Mouse (Mus musculus): ENCODE results near the gene Capn12. TPM values are rescaled to one million over a fixed set of nuclear protein-coding genes. Genes with fewer than 3 reads are reported as not detected.
A peak's percentile ranks its signal among the peaks of the same experiment; 100 is the strongest.

The Capn12 gene
- polyA plus RNA-seq, 1 experiment: 0.41 TPM

DNA sequence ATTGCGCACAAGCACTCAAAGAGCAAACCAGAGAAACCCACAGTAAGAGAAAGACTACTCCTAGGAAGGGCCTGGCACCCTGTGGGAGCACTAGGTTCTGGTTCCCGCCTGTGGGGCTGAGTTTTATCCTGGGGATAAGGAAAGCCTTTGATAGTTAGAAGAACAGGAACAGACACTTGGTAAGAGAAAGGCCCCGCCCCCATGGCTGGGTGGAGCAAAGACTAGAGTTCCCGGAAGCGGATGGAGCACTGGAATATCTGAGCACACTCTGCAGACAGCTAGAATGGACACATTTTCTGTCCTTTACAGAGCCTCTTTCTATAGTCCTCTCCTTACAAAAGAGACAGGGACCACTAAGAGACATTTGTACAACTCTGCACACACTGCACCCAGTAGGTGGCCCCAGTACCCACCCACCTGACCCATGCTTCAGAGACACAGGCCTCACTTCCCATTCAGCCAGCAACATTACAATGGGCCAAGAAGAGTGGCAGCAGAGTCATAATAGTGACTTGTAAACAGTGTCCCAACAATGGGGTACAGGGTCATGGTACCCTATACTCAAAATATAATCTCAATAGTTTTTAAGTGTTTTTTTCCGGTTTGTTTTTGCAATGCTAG lies 51.3 kb downstream of the Capn12 start:
- H3K27me3 ChIP-seq (ENCODE audit: control insufficient read depth, insufficient read depth, low read length): no peaks in the 10 kb centered on the region
- 91% methylated on average over 6 of the region's 6 CpGs for WGBS
- DNase-seq: no peak
- TF ChIP-seq CTCF (IDR thresholded peaks at IDR 0.05; ENCODE audit: borderline replicate concordance, insufficient read depth, low read depth, low read length): no peak
- TF ChIP-seq POLR2A (IDR thresholded peaks at IDR 0.05; ENCODE audit: borderline replicate concordance, insufficient read depth, low read length): no peak
- no peak overlapping the region for H3K4me3 ChIP-seq (replicated peaks; ENCODE audit: insufficient read depth, low read depth, low read length)
- H3K4me1 ChIP-seq (ENCODE audit: control insufficient read depth, insufficient read depth, low read length): peaks cover 38% of the 10 kb centered on the region
- H3K27ac ChIP-seq (ENCODE audit: insufficient read depth, low read length): no peak overlapping the region

- H3K4me3 ChIP-seq (replicated peaks; ENCODE audit: insufficient read depth, low read depth, low read length): no peak overlapping the region
- DNase-seq: no peak
- no peak overlapping the region for H3K27ac ChIP-seq (ENCODE audit: insufficient read depth, low read length)
- 72% methylated on average over 2 of the region's 2 CpGs for WGBS
- H3K4me1 ChIP-seq (ENCODE audit: control insufficient read depth, insufficient read depth, low read length): peaks cover 38% of the 10 kb centered on the region
- TF ChIP-seq CTCF (IDR thresholded peaks at IDR 0.05; ENCODE audit: borderline replicate concordance, insufficient read depth, low read depth, low read length): no peak
- TF ChIP-seq POLR2A (IDR thresholded peaks at IDR 0.05; ENCODE audit: borderline replicate concordance, insufficient read depth, low read length): no peak
- H3K27me3 ChIP-seq (ENCODE audit: control insufficient read depth, insufficient read depth, low read length): no peaks in the 10 kb centered on the region
Observed at GRCm38 (mm10) chr7:28933825-28934224, 52.6 kb downstream of the Capn12 start.

- Histone ChIP-seq H3K4me1 (ENCODE audit: control insufficient read depth, insufficient read depth, low read length) (peaks cover 28% of the 10 kb centered on the region), H3K27me3 (ENCODE audit: control insufficient read depth, insufficient read depth, low read length) (no peaks in the 10 kb centered on the region), H3K27ac (ENCODE audit: insufficient read depth, low read length) (peak overlapping the region; percentile 7; the same call in 1 of the 2 replicates), H3K4me3 (replicated peaks; ENCODE audit: insufficient read depth, low read depth, low read length) (no peak overlapping the region)
- WGBS: 63% methylated on average over 4 of the region's 4 CpGs
- TF ChIP-seq POLR2A (IDR thresholded peaks at IDR 0.05; ENCODE audit: borderline replicate concordance, insufficient read depth, low read length) (no peak), CTCF (IDR thresholded peaks at IDR 0.05; ENCODE audit: borderline replicate concordance, insufficient read depth, low read depth, low read length) (no peak)
- DNase-seq: no peak
Observed at GRCm38 (mm10) chr7:28936787-28937186, 55.6 kb downstream of the Capn12 start.

- DNase-seq: no peak
- no peak for TF ChIP-seq CTCF (IDR thresholded peaks at IDR 0.05; ENCODE audit: borderline replicate concordance, insufficient read depth, low read depth, low read length)
- no peak for TF ChIP-seq POLR2A (IDR thresholded peaks at IDR 0.05; ENCODE audit: borderline replicate concordance, insufficient read depth, low read length)
- Histone ChIP-seq H3K27ac (ENCODE audit: insufficient read depth, low read length) (peak overlapping the region; percentile 12; the same call in 1 of the 2 replicates), H3K4me1 (ENCODE audit: control insufficient read depth, insufficient read depth, low read length) (peaks cover 29% of the 10 kb centered on the region), H3K4me3 (replicated peaks; ENCODE audit: insufficient read depth, low read depth, low read length) (no peak overlapping the region), H3K27me3 (ENCODE audit: control insufficient read depth, insufficient read depth, low read length) (no peaks in the 10 kb centered on the region)
- WGBS: 63% methylated on average over 4 of the region's 4 CpGs
Observed at GRCm38 (mm10) chr7:28938654-28939053, 57.4 kb downstream of the Capn12 start.

GRCm38 (mm10) chr7:28939418-28940183 lies 58.4 kb downstream of the Capn12 start:
- Histone ChIP-seq H3K4me3 (replicated peaks; ENCODE audit: insufficient read depth, low read depth, low read length) (no peak overlapping the region), H3K4me1 (ENCODE audit: control insufficient read depth, insufficient read depth, low read length) (peaks cover 20% of the 10 kb centered on the region), H3K27ac (ENCODE audit: insufficient read depth, low read length) (peak overlapping the region; percentile 35), H3K27me3 (ENCODE audit: control insufficient read depth, insufficient read depth, low read length) (no peaks in the 10 kb centered on the region)
- no peak for DNase-seq
- whole genome bisulfite sequencing: 83% methylated on average over 7 of the region's 7 CpGs
- TF ChIP-seq POLR2A (IDR thresholded peaks at IDR 0.05; ENCODE audit: borderline replicate concordance, insufficient read depth, low read length): no peak
- no peak for TF ChIP-seq CTCF (IDR thresholded peaks at IDR 0.05; ENCODE audit: borderline replicate concordance, insufficient read depth, low read depth, low read length)

DNA sequence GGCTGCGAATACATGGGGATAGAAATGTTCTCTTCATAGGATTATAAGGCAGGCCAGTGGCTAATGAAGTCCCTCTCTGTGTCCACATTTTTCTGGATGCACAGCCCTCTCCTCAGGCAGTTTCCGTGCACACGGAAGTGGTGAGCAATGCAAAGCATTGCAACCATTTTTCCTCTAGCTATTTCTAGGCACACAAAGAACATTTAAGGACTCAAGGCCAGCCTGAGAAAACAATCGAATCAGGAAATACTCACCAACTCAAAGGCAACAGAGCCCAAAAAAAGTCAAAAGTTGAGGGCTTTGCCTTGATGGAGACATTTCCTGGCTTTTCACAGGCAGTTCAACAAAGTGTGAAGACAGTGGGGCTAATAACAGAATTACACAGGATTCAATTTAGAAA lies 59.9 kb downstream of the Capn12 start:
- 84% methylated on average over 4 of the region's 4 CpGs for WGBS
- no peak for DNase-seq
- H3K4me1 ChIP-seq (ENCODE audit: control insufficient read depth, insufficient read depth, low read length): peaks cover 25% of the 10 kb centered on the region
- no peaks in the 10 kb centered on the region for H3K27me3 ChIP-seq (ENCODE audit: control insufficient read depth, insufficient read depth, low read length)
- H3K27ac ChIP-seq (ENCODE audit: insufficient read depth, low read length): peak overlapping the region; percentile 67; the same call in 1 of the 2 replicates
- H3K4me3 ChIP-seq (replicated peaks; ENCODE audit: insufficient read depth, low read depth, low read length): no peak overlapping the region
- TF ChIP-seq POLR2A (IDR thresholded peaks at IDR 0.05; ENCODE audit: borderline replicate concordance, insufficient read depth, low read length): no peak
- no peak for TF ChIP-seq CTCF (IDR thresholded peaks at IDR 0.05; ENCODE audit: borderline replicate concordance, insufficient read depth, low read depth, low read length)

- no peak overlapping the region for H3K4me3 ChIP-seq (replicated peaks; ENCODE audit: insufficient read depth, low read depth, low read length)
- H3K27ac ChIP-seq (ENCODE audit: insufficient read depth, low read length): peak overlapping the region; percentile 67; the same call in 1 of the 2 replicates
Observed at GRCm38 (mm10) chr7:28941542-28941941, 60.3 kb downstream of the Capn12 start.

More at GRCm38 (mm10) chr7:28941542-28941941, 60.3 kb downstream of the Capn12 start:
- TF ChIP-seq CTCF (IDR thresholded peaks at IDR 0.05; ENCODE audit: borderline replicate concordance, insufficient read depth, low read depth, low read length) (no peak), POLR2A (IDR thresholded peaks at IDR 0.05; ENCODE audit: borderline replicate concordance, insufficient read depth, low read length) (no peak)
- DNase-seq: no peak
- whole genome bisulfite sequencing: 70% methylated on average over 4 of the region's 4 CpGs
- peaks cover 23% of the 10 kb centered on the region for H3K4me1 ChIP-seq (ENCODE audit: control insufficient read depth, insufficient read depth, low read length)
- no peaks in the 10 kb centered on the region for H3K27me3 ChIP-seq (ENCODE audit: control insufficient read depth, insufficient read depth, low read length)

Other genes starting within 250 kb of the Capn12 start
- 66.4 and 68.8 TPM in 2 replicates for gene Fbxo27, start 188.6 kb upstream of the Capn12 start, polyA plus RNA-seq (2012; rRNA removed)
- gene Fbxo17, start 164.6 kb upstream of the Capn12 start, polyA plus RNA-seq (2012; rRNA removed): 6.7 TPM in 2 replicates
- gene Mrps12, start 139.6 kb upstream of the Capn12 start, polyA plus RNA-seq (2012; rRNA removed): 101 and 113 TPM in 2 replicates
- 21.5 and 23.8 TPM in 2 replicates for gene Sars2, start 139.4 kb upstream of the Capn12 start, polyA plus RNA-seq (2012; rRNA removed)
- gene Ccer2, start 125.2 kb upstream of the Capn12 start, polyA plus RNA-seq (2012; rRNA removed): 1.6 and 3.1 TPM in 2 replicates
- 282 and 298 TPM in 2 replicates for gene Sirt2, start 114.7 kb upstream of the Capn12 start, polyA plus RNA-seq (2012; rRNA removed)
- 39.6 and 40.0 TPM in 2 replicates for gene Nfkbib, start 113.9 kb upstream of the Capn12 start, polyA plus RNA-seq (2012; rRNA removed)
- 3.0 and 3.1 TPM in 2 replicates for gene Rinl, start 92.5 kb upstream of the Capn12 start, polyA plus RNA-seq (2012; rRNA removed)
- 366 and 379 TPM in 2 replicates for gene Hnrnpl, start 72.9 kb upstream of the Capn12 start, polyA plus RNA-seq (2012; rRNA removed)
- gene Ech1, start 56.2 kb upstream of the Capn12 start, polyA plus RNA-seq (2012; rRNA removed): 106 and 115 TPM in 2 replicates
- gene Lgals4, start 47.6 kb upstream of the Capn12 start, polyA plus RNA-seq (2012; rRNA removed): 6.9 and 8.3 TPM in 2 replicates
- 0.16 TPM in 1 of 2 replicates, not detected in the other for gene Lgals7, start 17.6 kb upstream of the Capn12 start, polyA plus RNA-seq (2012; rRNA removed)
- gene Actn4, start 80.9 kb downstream of the Capn12 start, polyA plus RNA-seq (2012; rRNA removed): 129 and 135 TPM in 2 replicates
- gene Eif3k, start 100.4 kb downstream of the Capn12 start, polyA plus RNA-seq (2012; rRNA removed): 322 and 331 TPM in 2 replicates
- 1.2 and 1.3 TPM in 2 replicates for gene Map4k1, start 100.6 kb downstream of the Capn12 start, polyA plus RNA-seq (2012; rRNA removed)
- 9.5 and 12.1 TPM in 2 replicates for gene Ryr1, start 243.8 kb downstream of the Capn12 start, polyA plus RNA-seq (2012; rRNA removed)